Mouse (Mus musculus) heart, embryonic 11.5 days (tissue): ENCODE measurements around the gene 2310022B05Rik. TPM values are rescaled to one million over a fixed set of nuclear protein-coding genes. Genes with fewer than 3 reads are reported as not detected.

Experiments used
- ATAC-seq: fragments of 200-750 bp; cut with Nextera tagmentation; replicated peaks from 2 replicates; pipeline ENCODE4 v1.8.0; 2017; ENCODE audit warnings: moderate library complexity; ENCODE audit not compliant: insufficient number of reproducible peaks, low FRiP score, low TSS enrichment
- H3K27ac ChIP-seq: fragments of 300-500 bp; sonication (generic); 2 replicates; pipeline ENCODE4 v1.5.1; 2014; ENCODE audit warnings: mild to moderate bottlenecking, low read depth, low read length
- H3K27me3 ChIP-seq: fragments of 300-500 bp; sonication (generic); 2 replicates; pipeline ENCODE4 v1.6.1; 2014; ENCODE audit warnings: mild to moderate bottlenecking, low read length, mixed read lengths; ENCODE audit not compliant: control insufficient read depth, insufficient read depth
- H3K36me3 ChIP-seq: fragments of 300-500 bp; sonication (generic); 2 replicates; pipeline ENCODE4 v1.6.1; 2014; ENCODE audit warnings: mild to moderate bottlenecking, low read length, moderate library complexity, mixed read lengths; ENCODE audit not compliant: control insufficient read depth, insufficient read depth
- H3K4me1 ChIP-seq: fragments of 300-500 bp; sonication (generic); 2 replicates; pipeline ENCODE4 v1.6.1; 2014; ENCODE audit warnings: low read length; ENCODE audit not compliant: control insufficient read depth, insufficient read depth
- H3K4me2 ChIP-seq: fragments of 300-500 bp; sonication (generic); 2 replicates; pipeline ENCODE4 v1.6.1; 2014; ENCODE audit warnings: mild to moderate bottlenecking, moderate library complexity
- H3K4me3 ChIP-seq: fragments of 300-500 bp; sonication (generic); 2 replicates; pipeline ENCODE4 v1.5.1; 2014; ENCODE audit warnings: low read depth, low read length
- H3K9ac ChIP-seq: fragments of 300-500 bp; sonication (generic); 2 replicates; pipeline ENCODE4 v1.6.1; 2014; ENCODE audit warnings: mild to moderate bottlenecking, low read depth, low read length, moderate library complexity
- H3K9me3 ChIP-seq: fragments of 300-500 bp; sonication (generic); replicated peaks from 2 replicates; pipeline ENCODE4 v1.6.1; 2016; ENCODE audit warnings: low read length; ENCODE audit not compliant: control insufficient read depth
- WGBS: fragments of 180-500 bp; shearing (Covaris S2); extraction: QIAGEN DNeasy Blood & Tissue Kit; methylation state at CpG from one replicate; pipeline ENCODE4 v1.1.7; 2014; ENCODE audit not compliant: insufficient replicate concordance; 5-methylcytosine and 5-hydroxymethylcytosine counted together
- polyA plus RNA-seq: library from polyadenylated mRNA; unstranded; fragments of >200 nt; fragmentation: Nextera tagmentation; extraction: Ambion mirVana; gene quantifications from 2 replicates; pipeline ENCODE4 v1.2.1, GENCODE M21; 2014

2310022B05Rik gene
- polyA plus RNA-seq, 1 experiment from 2014 or later = 38.4 TPM

DNA sequence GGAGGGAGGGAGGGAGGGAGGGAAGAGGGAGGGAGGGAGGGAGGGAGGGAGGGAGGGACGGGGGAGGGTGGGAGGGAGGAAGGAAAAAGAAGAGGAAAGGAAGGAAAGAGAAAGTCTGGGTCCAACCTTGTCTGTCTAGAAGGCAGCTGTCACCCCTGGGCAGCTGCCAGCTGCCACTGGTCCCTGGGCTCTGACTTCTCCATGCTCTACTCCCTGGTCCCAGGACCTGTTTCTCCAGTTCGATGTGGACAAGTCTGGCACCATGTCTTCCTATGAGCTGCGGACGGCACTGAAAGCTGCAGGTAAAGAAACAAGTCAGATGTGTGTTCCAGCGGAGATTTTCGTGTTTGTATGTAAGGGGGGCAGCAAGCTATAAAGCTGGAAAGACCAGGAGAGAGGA is 48.8 kb downstream of the 2310022B05Rik start:
- no peak overlapping the region for H3K4me2 ChIP-seq
- ATAC-seq = no peak
- H3K36me3 ChIP-seq = no peaks in the 10 kb centered on the region
- no peaks in the 10 kb centered on the region for H3K9me3 ChIP-seq
- WGBS = 73% methylated on average over 5 of the region's 6 CpGs
- peaks cover 12% of the 10 kb centered on the region for H3K27me3 ChIP-seq
- no peak overlapping the region for H3K27ac ChIP-seq
- no peak overlapping the region for H3K9ac ChIP-seq
- no peaks in the 10 kb centered on the region; the same call in 1 of the 2 replicates for H3K4me1 ChIP-seq
- no peak overlapping the region for H3K4me3 ChIP-seq

DNA sequence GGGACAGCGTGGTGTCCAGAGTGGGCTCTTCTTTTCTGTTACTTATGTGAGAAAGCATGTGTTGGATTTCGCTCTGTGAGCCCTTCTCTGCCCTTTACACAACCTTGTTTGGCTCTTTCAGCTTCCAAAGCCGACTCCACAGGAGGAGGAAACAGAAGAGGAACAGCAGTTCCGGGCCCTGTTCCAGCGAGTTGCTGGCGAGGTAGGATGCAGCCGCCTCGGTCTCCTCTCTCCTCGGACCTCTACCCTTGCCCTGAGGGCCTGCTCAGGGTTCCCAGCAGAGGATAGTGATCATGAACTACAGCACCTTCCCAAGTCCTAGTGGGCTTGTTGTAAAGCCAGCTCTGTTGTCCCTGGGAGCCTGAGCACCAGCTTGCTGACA is 54.2 kb downstream of the 2310022B05Rik start:
- Histone ChIP-seq H3K4me2 (no peak overlapping the region), H3K27me3 (0 out of 2 replicates have a peak, but pooled peaks cover 6% of the 10 kb centered on the region), H3K4me3 (no peak overlapping the region), H3K4me1 (no peaks in the 10 kb centered on the region), H3K9me3 (no peaks in the 10 kb centered on the region), H3K9ac (no peak overlapping the region), H3K27ac (no peak overlapping the region), H3K36me3 (no peaks in the 10 kb centered on the region)
- 76% methylated on average over 9 of the region's 9 CpGs for WGBS
- ATAC-seq = no peak

GRCm38 (mm10) chr8:124608239-124608971 is 54.8 kb downstream of the 2310022B05Rik start:
- H3K36me3 ChIP-seq = no peaks in the 10 kb centered on the region
- H3K9ac ChIP-seq = no peak overlapping the region
- no peak for ATAC-seq
- 68% methylated on average over 13 of the region's 13 CpGs for WGBS
- no peak overlapping the region for H3K4me3 ChIP-seq
- H3K4me2 ChIP-seq = no peak overlapping the region
- no peaks in the 10 kb centered on the region for H3K4me1 ChIP-seq
- no peak overlapping the region for H3K27ac ChIP-seq
- 0 out of 2 replicates have a peak, but pooled peaks cover 8% of the 10 kb centered on the region for H3K27me3 ChIP-seq
- H3K9me3 ChIP-seq = no peaks in the 10 kb centered on the region

- Histone ChIP-seq H3K9me3 (no peaks in the 10 kb centered on the region), H3K27ac (no peak overlapping the region), H3K4me3 (no peak overlapping the region), H3K36me3 (no peaks in the 10 kb centered on the region), H3K4me1 (no peaks in the 10 kb centered on the region), H3K9ac (no peak overlapping the region), H3K4me2 (no peak overlapping the region), H3K27me3 (0 out of 2 replicates have a peak, but pooled peaks cover 7% of the 10 kb centered on the region)
- no peak for ATAC-seq
- WGBS = 69% methylated on average over 5 of the region's 5 CpGs
Observed at GRCm38 (mm10) chr8:124604066-124604465, 59.1 kb downstream of the 2310022B05Rik start.

- H3K27ac ChIP-seq = no peak overlapping the region
- H3K36me3 ChIP-seq = no peaks in the 10 kb centered on the region
- no peak overlapping the region for H3K4me2 ChIP-seq
- H3K9me3 ChIP-seq = no peaks in the 10 kb centered on the region
- no peak overlapping the region for H3K9ac ChIP-seq
- peaks cover 11% of the 10 kb centered on the region for H3K4me1 ChIP-seq
- 75% methylated on average over 4 of the region's 4 CpGs for WGBS
- no peaks in the 10 kb centered on the region for H3K27me3 ChIP-seq
- no peak overlapping the region for H3K4me3 ChIP-seq
- no peak for ATAC-seq
Observed at GRCm38 (mm10) chr8:124589393-124589792, 73.8 kb downstream of the 2310022B05Rik start.

DNA sequence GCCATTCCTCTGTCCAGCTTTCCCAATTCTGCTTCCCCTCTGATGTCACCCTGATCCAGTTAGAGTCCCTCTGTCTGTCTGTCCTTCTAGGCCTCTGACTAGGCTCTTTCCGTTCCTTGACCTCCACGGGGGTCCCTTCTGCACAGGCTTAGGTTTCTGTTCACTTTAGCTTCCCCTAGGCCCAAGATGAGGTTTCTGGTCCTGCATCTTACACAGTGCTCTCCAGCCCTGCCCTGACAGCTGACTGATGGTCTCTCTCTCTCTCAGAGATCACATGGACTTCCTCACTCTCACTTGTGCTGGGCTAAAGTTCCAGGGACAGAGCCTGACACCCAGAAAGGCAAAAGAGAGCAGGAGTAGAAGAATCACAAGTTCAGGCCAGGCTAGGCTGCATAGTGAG is 76.6 kb downstream of the 2310022B05Rik start:
- Histone ChIP-seq H3K4me2 (no peak overlapping the region), H3K27me3 (no peaks in the 10 kb centered on the region), H3K9me3 (no peaks in the 10 kb centered on the region), H3K4me3 (no peak overlapping the region), H3K9ac (peak overlapping the region; percentile 0; the same call in 1 of the 2 replicates), H3K27ac (no peak overlapping the region), H3K4me1 (peaks cover 11% of the 10 kb centered on the region), H3K36me3 (no peaks in the 10 kb centered on the region)
- no peak for ATAC-seq
- WGBS = 78% methylated on average over 2 of the region's 2 CpGs

Other genes starting within 250 kb of the 2310022B05Rik start
- gene Pgbd5, start 223.7 kb downstream of the 2310022B05Rik start, polyA plus RNA-seq = 1.9 and 2.4 TPM in 2 replicates
- 24.6 and 28.4 TPM in 2 replicates for gene Cog2, start 142.6 kb downstream of the 2310022B05Rik start, polyA plus RNA-seq
- gene Agt, start 93.7 kb downstream of the 2310022B05Rik start, polyA plus RNA-seq = 0.49 and 0.59 TPM in 2 replicates
- not detected in 2 replicates for gene Capn9, start 87.3 kb downstream of the 2310022B05Rik start, polyA plus RNA-seq
- 39.1 and 41.4 TPM in 2 replicates for gene Ttc13, start 58.6 kb upstream of the 2310022B05Rik start, polyA plus RNA-seq
- 14.7 and 20.3 TPM in 2 replicates for gene Arv1, start 58.8 kb upstream of the 2310022B05Rik start, polyA plus RNA-seq
- gene Fam89a, start 88.5 kb upstream of the 2310022B05Rik start, polyA plus RNA-seq = 2.4 and 3.1 TPM in 2 replicates
- 0.07 and 0.15 TPM in 2 replicates for gene Trim67, start 129.7 kb upstream of the 2310022B05Rik start, polyA plus RNA-seq
- 95.4 and 113 TPM in 2 replicates for gene Gnpat, start 199.7 kb upstream of the 2310022B05Rik start, polyA plus RNA-seq
- gene 2810004N23Rik, start 199.8 kb upstream of the 2310022B05Rik start, polyA plus RNA-seq = 47.9 and 49.7 TPM in 2 replicates
- 5.4 and 5.9 TPM in 2 replicates for gene Exoc8, start 234.3 kb upstream of the 2310022B05Rik start, polyA plus RNA-seq
- 7.1 and 8.6 TPM in 2 replicates for gene Sprtn, start 234.5 kb upstream of the 2310022B05Rik start, polyA plus RNA-seq